Mouse (Mus musculus): ENCODE data around the gene Bach2.

Bach2 gene

GRCm38 (mm10) chr4:32248990-32249393 lies 10.4 kb downstream of the Bach2 start:
- in situ Hi-C loops (cut with MboI, MseI) = no loop called here

DNA sequence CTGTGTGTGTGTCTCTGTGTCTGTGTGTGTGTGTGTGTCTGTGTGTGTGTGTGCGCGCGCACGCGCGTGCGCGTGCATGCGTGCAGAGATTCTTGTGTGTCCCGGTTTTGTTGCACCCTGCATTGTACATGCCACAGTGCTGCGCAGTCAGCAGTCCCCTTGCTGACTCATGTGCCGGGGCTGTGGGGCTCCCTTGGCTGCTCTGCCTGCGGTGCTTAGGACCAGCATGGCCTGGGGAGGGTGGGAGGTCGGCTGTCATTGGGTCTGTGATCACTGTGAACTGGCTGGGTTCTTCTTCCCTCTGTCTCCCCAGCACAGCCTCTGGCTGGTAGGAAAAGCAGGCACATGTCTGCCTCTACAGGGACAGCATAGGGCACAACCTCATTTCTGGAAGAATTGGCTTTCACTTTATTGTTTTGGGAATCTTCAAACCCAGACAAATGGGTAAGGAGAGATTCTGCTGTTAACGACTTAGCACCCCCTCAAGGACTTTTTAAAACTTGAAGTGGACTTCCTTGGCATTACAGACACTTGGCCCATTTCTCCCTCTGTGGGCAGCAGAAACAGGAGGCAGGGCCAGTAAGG lies 11.2 kb downstream of the Bach2 start:
- in situ Hi-C loops (cut with MboI, MseI) = loop anchor here (5.0 kb wide), 2 partner anchors 42 to 312 kb away; no protein-coding TSS in a partner anchor

GRCm38 (mm10) chr4:32250333-32251004 lies 11.9 kb downstream of the Bach2 start:
- in situ Hi-C loops (cut with MboI, MseI) = loop anchor here (5.0 kb wide), 2 partner anchors 42 to 312 kb away; no protein-coding TSS in a partner anchor

DNA sequence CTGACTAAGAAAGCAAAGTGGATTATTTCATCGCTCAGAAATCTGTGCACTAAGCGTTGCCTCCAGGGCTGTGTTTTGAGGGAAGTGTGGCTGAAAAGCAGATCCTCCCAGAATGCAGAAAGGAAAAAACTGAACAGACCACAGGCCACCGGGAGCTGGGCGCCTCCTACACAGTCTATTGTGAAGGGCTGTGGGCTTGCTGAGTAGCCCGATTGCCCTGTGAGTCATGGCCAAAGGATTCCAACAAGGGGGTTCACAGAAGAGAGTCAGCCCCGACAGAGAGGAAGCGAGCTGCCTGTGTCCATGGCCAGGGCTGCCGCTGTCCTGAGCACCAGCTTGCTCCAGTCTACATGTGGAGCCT lies 12.4 kb downstream of the Bach2 start:
- in situ Hi-C loops (cut with MboI, MseI) = loop anchor here (5.0 kb wide), 2 partner anchors 41 to 311 kb away; no protein-coding TSS in a partner anchor

- in situ Hi-C loops (cut with MboI, MseI) = loop anchor here (5.0 kb wide), 2 partner anchors 40 to 310 kb away; no protein-coding TSS in a partner anchor
These were observed 13.5 kb downstream of the Bach2 start for GRCm38 (mm10) chr4:32251946-32252672.

GRCm38 (mm10) chr4:32257686-32258085 lies 19.1 kb downstream of the Bach2 start:
- in situ Hi-C loops (cut with MboI, MseI) = loop anchor here (5.0 kb wide), 2 partner anchors 95 to 165 kb away; no protein-coding TSS in a partner anchor

- in situ Hi-C loops (cut with MboI, MseI) = loop anchor here (5.0 kb wide), 2 partner anchors 94 to 164 kb away; no protein-coding TSS in a partner anchor
These were observed 19.5 kb downstream of the Bach2 start for GRCm38 (mm10) chr4:32258093-32258492.

GRCm38 (mm10) chr4:32258596-32258995 lies 20.0 kb downstream of the Bach2 start:
- in situ Hi-C loops (cut with MboI, MseI) = loop anchor here (5.0 kb wide), 2 partner anchors 94 to 164 kb away; no protein-coding TSS in a partner anchor

DNA sequence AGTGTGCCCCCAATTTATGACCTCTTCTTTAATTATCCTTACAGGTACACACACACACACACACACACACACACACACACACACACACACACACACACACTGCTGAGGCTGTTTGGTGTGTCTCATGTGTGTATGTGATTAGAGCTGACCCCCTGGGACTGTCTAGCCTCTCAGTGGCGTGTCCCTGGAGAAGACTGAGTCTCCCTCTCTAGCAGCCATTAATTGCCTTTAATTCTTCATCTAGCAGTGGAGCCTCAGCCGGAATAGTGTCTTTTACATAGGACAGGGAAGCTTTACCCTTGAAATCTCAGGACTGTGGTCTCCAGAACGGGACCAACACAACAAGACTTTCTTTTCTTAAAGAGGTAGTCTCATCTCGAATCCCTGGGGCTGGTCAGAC lies 22.3 kb downstream of the Bach2 start:
- in situ Hi-C loops (cut with MboI, MseI) = no loop called here

DNA sequence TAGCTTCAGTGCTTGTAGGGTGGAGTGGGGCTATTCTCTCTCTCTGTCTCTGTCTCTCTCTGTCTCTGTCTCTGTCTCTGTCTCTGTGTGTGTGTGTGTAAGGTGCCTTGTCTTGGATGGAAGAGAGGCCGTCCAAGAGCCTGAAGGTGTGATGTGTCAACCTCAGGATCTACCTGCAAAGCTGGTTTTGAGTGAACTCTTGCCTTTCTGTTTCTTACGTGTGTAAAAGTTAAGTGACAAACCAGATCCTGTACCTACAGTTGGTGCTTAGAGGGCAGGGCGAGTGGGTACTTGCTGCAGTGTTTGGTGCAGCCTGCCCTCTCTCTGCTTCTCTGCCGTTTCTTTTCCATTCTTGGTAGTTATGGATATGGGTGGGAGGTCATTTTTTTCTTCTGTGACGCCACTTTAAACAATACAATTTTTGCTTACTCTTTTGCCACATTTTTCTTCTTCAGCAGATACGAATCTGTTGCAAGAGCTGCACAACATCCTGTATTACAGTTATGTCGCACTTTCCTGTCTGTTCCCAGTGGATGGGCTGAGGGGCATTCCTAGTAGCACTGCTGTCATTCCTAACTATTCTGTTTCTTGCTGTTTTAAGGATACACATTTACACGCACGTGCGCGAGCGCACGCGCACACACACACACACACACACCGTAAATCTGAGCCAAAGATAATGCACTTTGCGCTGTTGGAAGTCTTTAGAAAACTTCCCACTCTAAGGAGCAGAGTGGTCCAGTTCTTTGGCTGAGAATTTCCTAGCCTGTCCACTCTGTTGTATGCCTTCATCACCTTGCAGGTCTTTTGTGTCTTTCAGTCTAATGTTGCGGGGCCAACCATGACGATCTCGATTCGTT lies 24.5 kb downstream of the Bach2 start:
- in situ Hi-C loops (cut with MboI, MseI) = no loop called here

DNA sequence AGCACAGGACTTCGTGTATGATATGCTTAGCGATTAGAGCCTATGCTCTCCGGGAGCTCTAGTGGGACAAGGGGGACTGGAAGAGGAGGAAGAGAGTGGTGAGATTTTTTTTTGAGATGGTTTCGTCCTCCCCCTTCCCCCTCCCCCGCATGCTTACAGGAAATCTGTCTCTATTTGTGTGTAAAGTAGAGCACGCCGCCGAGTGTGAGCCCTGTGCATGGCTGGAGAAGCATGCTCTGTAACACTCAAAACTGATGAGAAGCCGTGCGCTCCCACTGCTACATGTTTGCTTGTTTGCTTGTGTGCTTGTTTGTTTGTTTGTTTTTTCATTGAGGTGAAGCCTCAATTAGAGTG lies 25.1 kb downstream of the Bach2 start:
- in situ Hi-C loops (cut with MboI, MseI) = no loop called here

- in situ Hi-C loops (cut with MboI, MseI) = no loop called here
These were observed 26.3 kb downstream of the Bach2 start for GRCm38 (mm10) chr4:32264892-32265291.

- in situ Hi-C loops (cut with MboI, MseI) = no loop called here
These were observed 28.1 kb downstream of the Bach2 start for GRCm38 (mm10) chr4:32266731-32267130.

GRCm38 (mm10) chr4:32268042-32268441 lies 29.4 kb downstream of the Bach2 start:
- in situ Hi-C loops (cut with MboI, MseI) = no loop called here

DNA sequence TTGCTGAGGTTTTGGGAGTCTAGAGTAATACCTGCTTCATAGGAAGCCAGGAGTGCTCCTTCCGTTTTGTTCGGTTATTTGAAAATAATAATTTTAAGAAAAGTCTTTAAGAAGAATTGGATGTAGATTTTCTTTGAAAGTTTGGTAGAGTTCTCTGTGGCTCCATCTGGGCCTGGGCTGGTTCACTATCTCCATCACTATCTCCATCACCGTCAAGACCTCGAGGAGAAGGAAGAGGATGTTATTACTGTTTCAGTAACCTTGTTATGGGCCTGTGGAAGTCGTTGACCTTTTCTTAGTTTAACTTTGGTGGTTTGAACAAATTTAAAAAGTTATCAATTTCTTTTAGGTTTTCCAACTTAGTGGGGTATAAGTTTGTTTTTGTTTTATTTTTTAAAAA lies 33.8 kb downstream of the Bach2 start:
- in situ Hi-C loops (cut with MboI, MseI) = no loop called here

DNA sequence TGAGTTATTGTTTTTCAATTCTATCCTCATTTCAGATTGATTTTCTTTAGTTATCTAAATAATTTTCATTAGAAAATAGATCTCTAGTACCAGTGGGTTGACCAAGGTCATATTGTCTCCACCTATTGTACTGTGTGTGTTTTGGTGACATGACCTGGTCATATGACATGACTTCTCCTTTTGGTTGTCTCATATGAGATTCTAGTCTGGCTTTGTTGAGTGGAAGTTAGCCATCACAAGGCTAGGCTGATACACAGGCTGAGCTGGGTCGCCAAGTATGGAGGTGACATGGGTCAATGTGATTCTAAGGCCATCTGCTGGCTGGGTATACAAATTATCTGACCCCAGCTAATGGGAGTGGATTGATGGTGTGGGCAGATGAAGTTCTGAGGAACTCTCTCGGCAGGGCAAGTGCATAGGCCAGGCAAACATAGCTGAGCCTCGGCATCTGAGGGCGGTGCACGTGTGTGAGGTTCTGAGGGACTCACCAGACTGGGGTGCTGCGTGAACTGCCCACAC lies 36.2 kb downstream of the Bach2 start:
- in situ Hi-C loops (cut with MboI, MseI) = no loop called here

- in situ Hi-C loops (cut with MboI, MseI) = no loop called here
These were observed 41.2 kb downstream of the Bach2 start for GRCm38 (mm10) chr4:32279842-32280241.

GRCm38 (mm10) chr4:32280401-32280800 lies 41.8 kb downstream of the Bach2 start:
- in situ Hi-C loops (cut with MboI, MseI) = no loop called here

DNA sequence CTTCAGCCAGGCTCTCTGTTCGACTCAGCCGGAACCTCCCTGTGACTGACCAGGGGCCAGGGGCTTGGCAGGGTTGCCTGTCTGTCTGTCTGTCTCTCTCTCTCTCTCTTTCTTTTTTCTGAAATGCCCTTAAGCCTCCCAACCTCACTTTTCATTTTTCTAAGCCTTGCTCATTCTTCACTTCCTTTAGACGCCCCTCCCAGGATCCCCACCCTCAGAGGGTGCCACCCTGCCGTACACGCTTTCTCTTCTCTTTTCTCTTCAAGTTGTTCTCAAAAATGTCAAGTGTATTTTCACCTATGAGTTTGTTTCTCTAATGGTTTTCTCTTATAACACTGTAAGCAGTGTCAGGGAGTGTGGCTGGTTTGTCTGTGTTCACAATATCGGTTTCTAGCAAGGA lies 42.7 kb downstream of the Bach2 start:
- in situ Hi-C loops (cut with MboI, MseI) = no loop called here

- in situ Hi-C loops (cut with MboI, MseI) = no loop called here
These were observed 47.8 kb downstream of the Bach2 start for GRCm38 (mm10) chr4:32286405-32286804.

Measured in regulatory T cell (primary cell).